Mouse (Mus musculus) frontal cortex, adult 2 months (tissue): Measurements from ENCODE around the gene Synpo2. TPM values are rescaled to one million over a fixed set of nuclear protein-coding genes. Genes with fewer than 3 reads are reported as not detected.

ENCODE experiments used
- DNase-seq, 2 experiments: peaks; one replicate each; pipeline ENCODE4 v3.0.0; 2022; ENCODE audit warnings: low spot score in 1 of 2; ENCODE audit errors: extremely low spot score in 1 of 2
- polyA plus RNA-seq: library from polyadenylated mRNA; depleted of rRNA; stranded (reverse); fragments of >200 nt; gene quantifications from 2 replicates; pipeline ENCODE4 v1.2.3, GENCODE M21; 2012

Synpo2 gene
- polyA plus RNA-seq, 1 experiment: 4.6 TPM

- DNase-seq: no peak
Observed at GRCm38 (mm10) chr3:123205485-123205884, 30.5 kb downstream of the Synpo2 start.

DNA sequence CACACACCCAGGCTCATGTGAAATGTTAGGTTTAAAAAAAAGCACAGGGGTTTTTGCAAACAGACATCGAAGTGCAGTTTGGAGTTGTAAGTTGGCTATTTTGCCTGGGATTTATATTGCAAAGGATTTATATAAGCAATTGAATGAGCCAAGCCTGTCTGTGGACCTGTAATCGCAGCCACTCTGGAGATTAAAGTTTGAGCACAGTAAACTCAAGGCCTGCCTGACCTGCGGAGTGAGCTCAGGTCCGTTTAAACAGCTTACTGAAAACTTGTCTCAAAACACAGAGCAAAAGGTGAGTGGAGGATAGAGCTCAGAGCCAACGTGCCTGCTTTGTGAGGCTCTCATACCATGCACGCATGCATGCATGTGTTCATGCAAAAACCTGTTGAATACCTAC lies 30.9 kb downstream of the Synpo2 start:
- no peak for DNase-seq

DNA sequence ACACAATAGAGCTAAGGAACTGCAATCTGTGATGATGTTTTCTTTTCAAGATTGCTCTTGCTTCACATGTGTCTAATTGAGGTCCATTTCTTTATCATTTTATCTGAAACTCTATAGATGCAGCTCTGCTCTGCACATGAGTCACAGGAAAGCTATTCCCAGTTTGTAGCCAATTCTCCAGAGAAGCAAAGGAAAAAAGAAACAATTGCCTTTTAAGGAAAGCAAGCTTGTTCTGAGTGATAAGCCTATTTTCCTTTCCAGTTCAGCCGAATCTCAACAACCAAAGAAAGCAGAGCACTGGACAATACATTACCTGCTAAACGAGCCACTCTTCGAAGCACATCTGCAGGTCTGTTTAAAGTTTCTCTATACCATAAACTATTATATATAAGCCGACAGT lies 31.3 kb downstream of the Synpo2 start:
- DNase-seq: no peak

DNA sequence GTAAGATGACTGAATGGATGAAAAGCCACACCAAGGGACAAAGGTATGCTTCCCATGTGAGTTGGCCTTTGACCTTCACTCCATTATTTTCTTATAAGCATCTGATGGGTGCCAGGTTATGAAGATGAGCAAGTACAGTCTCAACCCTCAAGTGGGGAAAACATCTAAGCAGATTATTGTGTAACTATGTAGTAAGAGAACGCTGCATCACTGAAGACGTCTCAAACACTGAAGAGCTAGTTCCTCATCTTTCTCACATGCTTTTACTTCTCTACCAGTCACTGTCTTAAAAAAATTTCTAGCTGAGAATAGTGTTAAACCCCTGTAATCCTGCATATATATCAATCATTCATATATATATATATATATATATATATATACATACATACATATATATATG lies 34.2 kb downstream of the Synpo2 start:
- no peak for DNase-seq

DNA sequence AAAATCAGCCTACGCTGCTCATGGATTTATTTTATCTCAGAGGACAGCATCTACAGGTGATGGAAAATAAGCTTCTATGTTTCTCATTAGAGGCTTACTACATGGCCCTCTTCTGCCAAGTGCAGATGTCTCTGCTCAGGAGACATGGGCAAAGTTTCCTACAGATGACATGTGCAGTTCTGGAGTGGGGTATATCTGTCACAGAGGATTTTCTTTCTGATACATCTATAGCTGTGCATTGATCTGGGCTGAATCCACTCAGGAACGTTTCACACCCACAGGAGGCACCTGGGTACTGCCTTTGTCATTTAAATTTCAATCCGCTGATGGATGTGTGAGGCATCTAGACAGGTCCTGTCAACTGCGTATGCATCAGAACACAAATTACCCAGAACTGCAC lies 42.2 kb downstream of the Synpo2 start:
- DNase-seq: no peak

DNA sequence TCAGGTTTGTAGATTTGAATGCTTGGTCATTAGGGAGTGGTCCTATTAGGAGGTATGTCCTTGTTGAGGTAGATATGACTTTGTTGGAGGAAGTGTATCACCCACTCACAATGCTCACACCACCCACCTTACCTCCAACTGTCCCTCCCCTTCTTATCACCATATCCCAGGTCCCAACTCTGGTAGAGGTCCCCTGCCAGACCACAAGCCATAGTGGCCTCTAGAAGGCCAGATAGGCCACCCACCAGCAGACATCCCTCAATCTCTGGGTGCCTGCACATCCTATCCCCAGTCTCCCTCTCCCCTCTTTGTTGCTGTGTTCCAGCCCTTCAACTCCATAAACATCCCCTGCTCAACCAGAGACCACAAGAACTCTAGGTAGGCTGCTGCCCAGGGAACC lies 44.3 kb downstream of the Synpo2 start:
- no peak for DNase-seq

DNA sequence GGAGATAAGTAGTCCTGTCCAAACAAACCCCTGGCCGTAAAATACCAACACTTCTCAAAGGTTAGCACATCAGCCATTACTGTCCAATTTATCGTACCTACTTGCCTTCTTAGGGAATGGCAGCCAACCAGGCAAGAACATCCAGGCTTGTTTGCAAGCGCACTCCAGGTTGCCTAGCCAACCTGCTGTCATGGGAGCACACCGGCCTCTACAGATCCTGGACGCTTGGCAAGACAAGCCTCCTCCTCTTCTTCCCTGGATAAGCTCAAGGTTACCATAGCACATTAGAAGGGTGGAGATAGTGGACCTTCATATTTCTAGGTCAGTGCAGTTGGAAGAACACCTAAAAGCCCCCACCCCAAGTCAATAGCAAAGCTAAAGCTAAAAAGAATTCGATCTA lies 45.6 kb downstream of the Synpo2 start:
- no peak for DNase-seq

GRCm38 (mm10) chr3:123189826-123190225 lies 46.1 kb downstream of the Synpo2 start:
- no peak for DNase-seq

GRCm38 (mm10) chr3:123188616-123189230 lies 47.2 kb downstream of the Synpo2 start:
- DNase-seq: no peak

DNA sequence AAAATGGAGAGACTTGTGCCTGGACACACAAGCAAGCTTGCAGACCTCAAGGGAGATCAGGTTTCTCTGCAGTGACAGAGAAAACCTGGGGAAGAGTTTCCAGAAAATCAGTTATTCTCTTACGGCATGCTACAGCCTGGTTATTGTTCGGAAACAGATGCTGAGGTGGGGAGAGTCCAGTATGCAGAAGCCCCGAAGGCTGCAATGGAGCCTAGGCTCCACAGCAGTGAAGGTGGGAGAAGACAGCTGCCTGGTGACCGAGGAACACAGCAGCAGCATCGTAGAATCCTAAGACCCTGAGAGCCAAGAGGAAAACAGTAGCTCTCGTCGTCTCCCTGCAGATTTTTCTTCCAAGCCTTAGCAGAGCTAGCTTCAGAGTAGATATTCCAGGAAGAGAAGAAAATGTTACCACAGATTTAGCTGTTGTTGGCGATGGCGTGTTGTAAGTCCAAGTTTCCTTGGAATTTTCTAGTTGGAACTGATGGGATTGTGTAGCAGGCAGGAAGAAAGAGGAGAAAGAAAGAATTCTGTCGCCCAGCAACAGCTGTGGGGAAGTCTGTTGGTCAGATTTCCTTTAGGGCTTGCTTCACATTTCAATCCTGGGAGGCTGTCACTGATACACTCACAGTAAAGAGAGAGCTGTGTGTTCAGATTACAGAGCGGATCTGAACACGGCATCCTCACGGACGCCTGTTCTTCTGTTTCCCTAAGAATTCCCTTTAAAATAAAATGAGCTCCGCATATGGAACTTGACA lies 48.4 kb downstream of the Synpo2 start:
- no peak for DNase-seq

- no peak for DNase-seq
Observed at GRCm38 (mm10) chr3:123185238-123185925, 50.6 kb downstream of the Synpo2 start.

GRCm38 (mm10) chr3:123184281-123184680 lies 51.7 kb downstream of the Synpo2 start:
- no peak for DNase-seq

DNA sequence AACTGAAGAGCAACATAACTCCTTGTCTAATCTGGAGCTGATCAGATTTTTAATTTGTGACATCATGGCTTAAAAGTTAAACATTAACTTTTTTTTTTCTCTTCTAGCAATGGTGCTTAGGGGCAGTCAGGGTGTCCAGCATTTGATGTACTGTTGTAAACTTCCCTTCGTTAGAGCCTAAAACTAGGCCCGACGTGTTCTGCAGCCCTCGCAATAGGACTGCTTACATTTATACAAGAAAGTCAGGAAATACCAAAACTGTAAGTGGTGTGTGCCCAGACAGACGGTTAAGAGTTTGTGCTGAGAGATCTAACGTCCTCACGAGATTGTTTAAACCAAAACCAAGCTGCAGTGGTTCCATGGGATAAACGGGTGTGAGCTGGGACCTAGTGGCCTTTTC lies 56.4 kb downstream of the Synpo2 start:
- no peak for DNase-seq

GRCm38 (mm10) chr3:123179041-123179440 lies 56.9 kb downstream of the Synpo2 start:
- no peak for DNase-seq

- no peak for DNase-seq
Observed at GRCm38 (mm10) chr3:123178420-123178819, 57.5 kb downstream of the Synpo2 start.

DNA sequence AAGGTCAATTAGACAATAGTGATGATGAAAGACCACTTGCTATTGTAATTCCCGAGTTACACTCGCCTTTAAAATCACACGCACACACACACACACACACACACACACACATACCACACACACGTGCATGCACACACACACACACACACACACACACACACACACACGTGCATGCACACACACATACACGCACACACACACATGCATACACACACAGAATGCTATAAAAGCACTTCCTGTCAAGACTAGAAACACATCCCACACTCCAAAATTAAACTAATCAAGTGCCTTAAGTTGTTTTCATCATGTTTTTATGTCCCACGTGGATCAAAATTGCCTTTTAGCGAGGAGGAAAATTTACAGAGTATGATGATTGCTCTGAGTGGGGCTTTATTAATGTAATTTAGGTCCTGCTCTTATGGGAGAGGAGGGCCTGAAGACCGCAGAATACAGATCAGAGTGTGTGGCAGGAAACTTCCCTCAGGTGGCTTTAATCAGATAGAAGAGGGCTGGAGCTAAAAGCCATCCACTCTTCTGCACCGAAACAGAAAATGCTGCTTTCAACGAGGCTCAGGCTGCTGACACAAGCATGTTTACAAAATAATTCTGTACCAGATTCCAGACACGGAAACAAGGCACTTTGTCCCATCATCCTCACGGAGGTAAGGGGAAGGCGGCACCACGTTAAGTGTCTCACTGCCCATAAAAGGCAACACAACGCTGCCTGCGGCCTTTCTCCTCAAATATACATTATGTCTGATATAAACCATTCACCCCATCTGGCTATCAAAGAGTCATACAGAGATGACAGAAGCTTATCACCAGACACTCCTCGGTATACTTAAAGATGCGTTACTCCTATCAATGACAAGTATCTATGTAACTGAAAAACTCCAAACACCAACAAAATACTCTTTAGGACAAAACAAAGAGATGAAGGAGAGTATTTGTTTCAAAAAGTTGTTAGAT lies 59.3 kb downstream of the Synpo2 start:
- no peak for DNase-seq

GRCm38 (mm10) chr3:123175142-123175541 lies 60.8 kb downstream of the Synpo2 start:
- no peak for DNase-seq

DNA sequence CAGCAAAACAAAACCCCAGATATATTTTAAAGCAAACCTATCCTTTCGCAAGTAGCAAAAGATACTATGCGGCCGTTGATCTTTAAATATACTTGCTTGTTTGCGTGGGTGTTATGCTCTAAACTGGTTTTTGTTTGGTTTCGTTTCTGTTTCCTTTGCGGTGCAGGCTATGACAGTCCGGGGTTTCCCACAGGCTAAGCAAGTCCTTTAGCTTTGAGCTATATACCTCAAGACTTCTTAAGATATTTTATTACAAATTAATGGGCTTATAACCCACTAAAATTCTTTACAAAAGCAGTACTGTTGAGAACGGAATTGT lies 61.6 kb downstream of the Synpo2 start:
- DNase-seq: no peak

DNA sequence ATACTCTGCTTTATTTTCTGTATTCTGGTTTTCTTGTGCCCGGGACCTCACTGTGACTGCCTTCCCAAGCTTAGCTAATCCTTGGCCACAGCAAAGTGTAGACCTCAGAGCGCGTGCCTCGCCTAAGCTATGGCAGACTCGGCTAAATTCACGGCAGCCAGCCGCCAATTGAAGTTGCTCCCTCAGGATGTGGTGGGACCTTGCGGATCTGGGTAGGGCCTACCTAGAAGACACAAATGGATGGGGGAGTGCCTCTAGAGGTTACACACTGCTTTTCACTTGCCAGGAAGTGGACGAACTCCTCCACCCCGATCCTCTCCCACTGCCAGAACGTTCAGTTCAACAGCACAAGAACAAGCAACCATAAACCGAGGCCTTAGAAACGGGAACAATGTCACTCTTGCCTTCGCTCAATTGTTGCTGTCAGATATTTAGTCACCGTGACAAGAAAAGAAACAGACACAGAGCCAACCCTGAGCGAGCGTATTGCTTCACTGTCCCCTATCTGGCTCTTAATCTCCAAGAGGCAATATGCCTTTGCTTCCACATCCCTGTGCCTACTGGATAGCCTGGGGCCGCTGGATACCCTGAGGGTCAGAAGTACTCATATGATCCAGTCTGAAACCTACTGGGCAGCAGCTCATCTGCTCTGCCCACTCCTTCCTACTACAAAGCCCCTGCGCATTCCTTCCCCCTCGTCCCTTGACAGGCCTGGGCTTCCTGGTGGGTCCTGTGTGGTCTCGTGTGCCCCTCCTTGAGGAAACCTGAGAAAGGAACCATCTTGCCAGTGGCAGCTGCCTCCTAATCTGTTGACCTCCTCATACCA lies 62.2 kb downstream of the Synpo2 start:
- no peak for DNase-seq

DNA sequence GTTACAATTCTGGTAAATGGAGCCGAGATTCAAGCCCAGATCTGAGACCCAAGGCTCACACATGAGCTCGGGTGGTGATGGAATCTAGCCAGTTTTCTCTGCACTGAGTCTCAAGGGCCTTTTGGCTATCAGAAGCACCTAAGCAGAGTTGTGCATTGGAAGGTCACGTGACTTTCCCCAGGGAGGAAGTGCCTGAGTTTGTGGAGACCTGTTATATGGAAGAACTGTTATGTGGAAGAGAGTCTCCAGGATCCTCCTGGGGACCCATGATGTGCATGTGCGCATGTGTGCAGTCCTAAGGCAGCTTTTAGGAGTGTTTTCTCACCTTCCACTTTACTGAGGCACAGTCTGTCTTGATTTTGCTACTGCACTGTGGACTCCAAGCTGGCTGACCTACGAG lies 63.8 kb downstream of the Synpo2 start:
- DNase-seq: no peak
